17 mouse cellular contexts compared by ENCODE assay signal in genomic region chr17:77200671-77201070, GRCm38 (mm10).
"Had no signal": no experiment of that assay in that cellular context is flagged by ENCODE, and none has a peak within 500 bp of the region (broad histone marks: within the 10 kb centered on the region; RNA-seq: fewer than 3 reads in every experiment).

No protein-coding gene starts in this region.

- ATAC-seq: inflammation-experienced regulatory T-cells, adult 6 months; liver, embryonic 12.5 days; midbrain, embryonic 15.5 days had no signal

- H3K4me2 ChIP-seq: limb, embryonic 15.5 days; liver, embryonic 12.5 days; lung, embryonic 14.5 days; midbrain, embryonic 11.5 days; midbrain, embryonic 15.5 days; neural tube, embryonic 13.5 days; stomach, embryonic 15.5 days had no signal

- H3K4me3 ChIP-seq: left cerebral cortex, adult 2 months; limb, embryonic 15.5 days; liver, embryonic 12.5 days; megakaryocyte, embryonic 14.5 days; midbrain, embryonic 15.5 days; neural tube, embryonic 13.5 days; stomach, embryonic 15.5 days had no signal

- H3K4me1 ChIP-seq: limb, embryonic 15.5 days; liver, embryonic 12.5 days; megakaryocyte, embryonic 14.5 days; midbrain, embryonic 15.5 days; neural tube, embryonic 13.5 days; stomach, embryonic 15.5 days had no signal

- H3K27ac ChIP-seq: left cerebral cortex, adult 2 months; limb, embryonic 15.5 days; liver, embryonic 12.5 days; macrophage; midbrain, embryonic 15.5 days; neural tube, embryonic 13.5 days; stomach, embryonic 15.5 days had no signal

- H3K27me3 ChIP-seq: limb, embryonic 15.5 days; liver, embryonic 12.5 days; megakaryocyte, embryonic 14.5 days; midbrain, embryonic 15.5 days; neural tube, embryonic 13.5 days; stomach, embryonic 15.5 days had no signal

- H3K9ac ChIP-seq: limb, embryonic 15.5 days; liver, embryonic 12.5 days; lung, embryonic 14.5 days; midbrain, embryonic 15.5 days; neural tube, embryonic 13.5 days; stomach, embryonic 15.5 days had no signal

- H3K36me3 ChIP-seq: limb, embryonic 15.5 days; liver, embryonic 12.5 days; midbrain, embryonic 15.5 days; neural tube, embryonic 13.5 days; stomach, embryonic 15.5 days had no signal

- H3K9me3 ChIP-seq: limb, embryonic 15.5 days; liver, embryonic 12.5 days; midbrain, embryonic 15.5 days; neural tube, embryonic 13.5 days; stomach, embryonic 15.5 days had no signal

- DNase-seq: kidney, adult 8-10 months; kidney, postnatal 25 days; lung, embryonic 14.5 days; lung, postnatal 14 days; retina, postnatal 1 day; right cerebral cortex, postnatal 4 days; thymus, postnatal 36 days had no signal
